Mouse (Mus musculus): ENCODE measurements around the gene Nkx2-3. TPM values are rescaled to one million over a fixed set of nuclear protein-coding genes. Genes with fewer than 3 reads are reported as not detected.

Gene Nkx2-3
- polyA plus RNA-seq (2015; fragmentation: Nextera tagmentation; extraction: Ambion mirVana): not detected in 2 replicates

DNA sequence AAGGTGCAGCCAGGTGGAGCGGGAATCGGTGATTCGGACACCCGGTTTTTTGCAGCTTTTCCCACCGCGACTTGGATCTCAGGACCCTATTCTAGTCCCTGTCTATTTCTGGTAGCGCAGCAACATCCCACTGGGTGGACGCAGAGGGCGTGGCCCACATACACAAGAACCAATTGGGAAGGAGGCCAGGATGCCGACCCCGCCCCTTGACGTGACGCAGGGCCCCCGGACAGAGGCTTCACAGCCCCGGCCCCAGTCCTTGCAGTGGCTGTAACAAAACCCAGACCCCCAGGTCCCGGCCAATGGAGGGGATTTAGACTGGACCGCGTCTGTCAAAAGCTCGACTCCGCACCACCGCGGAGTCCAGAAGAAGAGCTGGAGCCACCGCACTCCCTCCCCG lies at the start of gene Nkx2-3:
Gene Nkx2-3, plus strand, starts transcription at position 275 of the 400 bp plus-strand sequence.
- under 1% methylated on average over 24 of the region's 24 CpGs for WGBS
- peaks cover 92% of the 10 kb centered on the region for H3K27me3 ChIP-seq
- no peaks in the 10 kb centered on the region for H3K9me3 ChIP-seq
- peak within 1 kb of the TSS; percentile 4; the same call in 1 of the 2 replicates for H3K4me3 ChIP-seq
- H3K9ac ChIP-seq: no peak within 1 kb of the TSS
- peaks cover 45% of the 10 kb centered on the region for H3K4me1 ChIP-seq
- H3K27ac ChIP-seq: no peak within 1 kb of the TSS
- no peak within 1 kb of the TSS for H3K4me2 ChIP-seq
- H3K36me3 ChIP-seq: no peaks in the 10 kb centered on the region
- no peak for ATAC-seq (ENCODE audit: insufficient number of reproducible peaks, low FRiP score, low TSS enrichment, low read depth)

DNA sequence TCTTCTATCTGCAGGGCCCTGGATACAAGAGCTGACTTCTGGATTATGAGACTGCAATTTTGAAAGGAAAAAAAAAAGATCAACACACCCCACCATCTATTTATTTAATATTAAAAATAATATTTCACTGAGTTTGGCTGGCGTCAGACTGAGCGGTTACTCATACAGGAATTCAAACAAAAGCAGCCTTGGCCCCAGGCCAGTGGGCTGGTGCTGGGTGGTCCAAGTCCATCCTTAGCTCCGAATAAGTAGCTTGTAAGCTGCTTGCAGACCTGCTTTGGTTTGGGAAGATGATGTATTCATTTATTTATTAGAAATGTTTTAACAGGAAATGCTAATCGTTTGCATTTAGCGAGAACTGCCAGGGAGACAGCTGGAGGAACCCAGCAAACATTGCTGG lies 49.0 kb upstream of the Nkx2-3 start:
- no peak overlapping the region for H3K4me2 ChIP-seq
- WGBS: 53% methylated on average over 5 of the region's 5 CpGs
- H3K36me3 ChIP-seq: no peaks in the 10 kb centered on the region
- no peak for ATAC-seq (ENCODE audit: insufficient number of reproducible peaks, low FRiP score, low TSS enrichment, low read depth)
- H3K4me3 ChIP-seq: no peak overlapping the region
- H3K4me1 ChIP-seq: no peaks in the 10 kb centered on the region
- no peak overlapping the region for H3K27ac ChIP-seq
- no peak overlapping the region for H3K9ac ChIP-seq
- peaks cover 4% of the 10 kb centered on the region; the same call in 1 of the 2 replicates for H3K27me3 ChIP-seq
- no peaks in the 10 kb centered on the region for H3K9me3 ChIP-seq

DNA sequence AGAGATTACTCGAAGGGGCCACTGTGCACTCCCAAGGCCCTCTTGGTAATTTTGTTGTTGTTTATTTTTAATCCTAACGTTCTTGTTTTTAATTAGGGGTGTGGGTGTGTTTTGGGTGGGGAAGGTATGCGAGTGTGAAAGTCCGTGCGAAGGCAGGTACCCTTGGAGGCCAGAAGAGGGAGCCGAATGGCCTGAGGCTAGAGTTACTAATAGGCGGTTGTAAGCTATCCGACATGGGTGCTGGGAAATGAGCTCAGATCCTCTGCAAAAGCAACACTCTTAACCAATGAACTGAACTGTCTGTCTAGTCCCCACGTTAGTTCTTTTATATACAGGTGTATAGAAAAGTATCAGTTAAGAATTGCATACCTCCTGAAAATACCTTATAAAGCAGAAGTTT lies 43.8 kb upstream of the Nkx2-3 start:
- Histone ChIP-seq H3K4me3 (no peak overlapping the region), H3K4me2 (no peak overlapping the region), H3K27me3 (peaks cover 42% of the 10 kb centered on the region), H3K27ac (no peak overlapping the region), H3K4me1 (peaks cover 10% of the 10 kb centered on the region), H3K36me3 (no peaks in the 10 kb centered on the region), H3K9ac (no peak overlapping the region), H3K9me3 (no peaks in the 10 kb centered on the region)
- ATAC-seq (ENCODE audit: insufficient number of reproducible peaks, low FRiP score, low TSS enrichment, low read depth): no peak
- 50% methylated on average over 9 of the region's 9 CpGs for WGBS

- Histone ChIP-seq H3K36me3 (no peaks in the 10 kb centered on the region), H3K9me3 (no peaks in the 10 kb centered on the region), H3K4me2 (no peak overlapping the region), H3K27me3 (peaks cover 50% of the 10 kb centered on the region), H3K27ac (no peak overlapping the region), H3K9ac (no peak overlapping the region), H3K4me1 (peaks cover 10% of the 10 kb centered on the region), H3K4me3 (no peak overlapping the region)
- ATAC-seq (ENCODE audit: insufficient number of reproducible peaks, low FRiP score, low TSS enrichment, low read depth): no peak
- 36% methylated on average over 6 of the region's 6 CpGs for WGBS
These were observed 43.0 kb upstream of the Nkx2-3 start for GRCm38 (mm10) chr19:43569133-43569532.

GRCm38 (mm10) chr19:43570831-43571790 lies 41.0 kb upstream of the Nkx2-3 start:
- 14% methylated on average over 32 of the region's 32 CpGs for whole genome bisulfite sequencing
- peaks cover 10% of the 10 kb centered on the region for H3K4me1 ChIP-seq
- ATAC-seq (ENCODE audit: insufficient number of reproducible peaks, low FRiP score, low TSS enrichment, low read depth): no peak
- peak overlapping the region; percentile 83 for H3K4me2 ChIP-seq
- H3K4me3 ChIP-seq: peak overlapping the region; percentile 41
- peaks cover 59% of the 10 kb centered on the region for H3K27me3 ChIP-seq
- H3K9me3 ChIP-seq: no peaks in the 10 kb centered on the region
- H3K27ac ChIP-seq: no peak overlapping the region
- H3K36me3 ChIP-seq: no peaks in the 10 kb centered on the region
- no peak overlapping the region for H3K9ac ChIP-seq

DNA sequence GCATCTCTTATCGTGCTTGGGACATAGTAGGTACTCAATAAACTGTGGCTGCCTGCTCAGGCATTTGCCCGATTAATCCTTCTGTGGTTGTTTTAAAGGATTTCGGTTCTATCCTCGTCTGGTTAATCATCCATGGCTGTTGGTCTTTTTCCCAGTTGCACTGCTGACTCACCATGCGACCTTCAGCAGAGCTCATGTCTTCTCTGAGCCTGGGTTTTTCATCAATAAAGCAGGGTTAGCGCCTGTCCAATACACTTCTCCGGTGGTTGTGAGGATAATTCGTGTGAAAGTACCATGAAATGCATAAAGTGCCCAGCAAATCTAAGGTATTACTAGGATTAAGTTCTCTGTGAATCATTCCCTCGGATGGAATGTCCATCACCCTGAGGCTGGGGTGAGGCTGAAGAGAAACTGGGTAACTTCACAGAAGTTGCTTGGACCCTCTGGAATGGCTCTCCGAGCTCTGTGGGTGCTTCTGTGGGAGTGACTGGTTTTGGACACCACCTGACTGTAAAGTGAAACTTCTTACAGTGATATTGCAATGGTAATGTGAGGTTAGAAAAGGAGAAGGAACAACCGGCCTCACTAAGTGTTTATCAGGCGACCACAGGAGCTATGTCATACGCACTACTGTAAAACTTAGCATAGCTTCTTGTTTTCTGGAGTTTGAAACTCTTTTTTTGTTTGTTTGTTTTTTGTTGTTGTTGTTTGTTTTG lies 32.9 kb upstream of the Nkx2-3 start:
- peaks cover 54% of the 10 kb centered on the region for H3K27me3 ChIP-seq

DNA sequence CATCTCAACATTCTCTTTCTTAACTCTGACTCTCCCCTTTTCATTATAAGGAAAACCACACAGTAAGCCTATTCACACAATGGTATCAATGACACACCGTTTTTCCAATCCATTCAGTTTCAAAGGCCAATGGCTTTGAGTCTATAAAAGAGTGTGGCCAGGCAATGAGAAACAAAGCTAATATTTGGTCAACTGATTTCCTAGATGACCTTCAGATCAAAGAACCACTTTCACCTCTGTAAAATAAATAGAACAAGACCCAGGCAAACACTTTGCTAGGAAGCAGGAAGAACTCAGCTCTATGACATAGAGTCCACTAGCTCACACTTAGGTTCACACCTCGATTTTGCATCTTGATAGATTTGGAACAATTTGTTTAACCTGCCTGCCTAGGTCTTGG lies 30.9 kb upstream of the Nkx2-3 start:
- Histone ChIP-seq H3K9me3 (no peaks in the 10 kb centered on the region), H3K4me2 (no peak overlapping the region), H3K4me1 (0 out of 2 replicates have a peak, but pooled peaks cover 4% of the 10 kb centered on the region), H3K27me3 (peaks cover 63% of the 10 kb centered on the region), H3K36me3 (no peaks in the 10 kb centered on the region), H3K27ac (no peak overlapping the region), H3K4me3 (no peak overlapping the region), H3K9ac (no peak overlapping the region)
- 65% methylated on average over 2 of the region's 2 CpGs for WGBS
- ATAC-seq (ENCODE audit: insufficient number of reproducible peaks, low FRiP score, low TSS enrichment, low read depth): no peak

More for the DNA sequence above, 32.9 kb upstream of the Nkx2-3 start:
- no peak for ATAC-seq (ENCODE audit: insufficient number of reproducible peaks, low FRiP score, low TSS enrichment, low read depth)
- Histone ChIP-seq H3K4me2 (no peak overlapping the region), H3K4me1 (no peaks in the 10 kb centered on the region), H3K9ac (no peak overlapping the region), H3K36me3 (no peaks in the 10 kb centered on the region), H3K4me3 (no peak overlapping the region), H3K9me3 (no peaks in the 10 kb centered on the region), H3K27ac (no peak overlapping the region)
- 78% methylated on average over 13 of the region's 13 CpGs for WGBS

- Histone ChIP-seq H3K4me3 (no peak overlapping the region), H3K9me3 (no peaks in the 10 kb centered on the region), H3K27ac (no peak overlapping the region), H3K27me3 (peaks cover 74% of the 10 kb centered on the region), H3K4me1 (0 out of 2 replicates have a peak, but pooled peaks cover 4% of the 10 kb centered on the region), H3K9ac (no peak overlapping the region), H3K4me2 (no peak overlapping the region), H3K36me3 (no peaks in the 10 kb centered on the region)
- 18% methylated on average over 4 of the region's 4 CpGs for WGBS
- ATAC-seq (ENCODE audit: insufficient number of reproducible peaks, low FRiP score, low TSS enrichment, low read depth): no peak
These were observed 28.9 kb upstream of the Nkx2-3 start for GRCm38 (mm10) chr19:43583192-43583591.

GRCm38 (mm10) chr19:43583595-43583994 lies 28.5 kb upstream of the Nkx2-3 start:
- ATAC-seq (ENCODE audit: insufficient number of reproducible peaks, low FRiP score, low TSS enrichment, low read depth): no peak
- WGBS: 3% methylated on average over 17 of the region's 17 CpGs
- no peaks in the 10 kb centered on the region for H3K9me3 ChIP-seq
- no peak overlapping the region for H3K4me3 ChIP-seq
- 0 out of 2 replicates have a peak, but pooled peaks cover 4% of the 10 kb centered on the region for H3K4me1 ChIP-seq
- no peak overlapping the region for H3K27ac ChIP-seq
- H3K27me3 ChIP-seq: peaks cover 74% of the 10 kb centered on the region
- no peaks in the 10 kb centered on the region for H3K36me3 ChIP-seq
- H3K9ac ChIP-seq: no peak overlapping the region
- no peak overlapping the region for H3K4me2 ChIP-seq

GRCm38 (mm10) chr19:43584788-43585187 lies 27.3 kb upstream of the Nkx2-3 start:
- no peaks in the 10 kb centered on the region for H3K36me3 ChIP-seq
- no peak overlapping the region for H3K9ac ChIP-seq
- no peak overlapping the region for H3K4me3 ChIP-seq
- ATAC-seq (ENCODE audit: insufficient number of reproducible peaks, low FRiP score, low TSS enrichment, low read depth): no peak
- no peak overlapping the region for H3K27ac ChIP-seq
- peak overlapping the region; percentile 26 for H3K4me2 ChIP-seq
- peaks cover 78% of the 10 kb centered on the region for H3K27me3 ChIP-seq
- no peaks in the 10 kb centered on the region for H3K9me3 ChIP-seq
- 3% methylated on average over 13 of the region's 13 CpGs for WGBS
- 0 out of 2 replicates have a peak, but pooled peaks cover 4% of the 10 kb centered on the region for H3K4me1 ChIP-seq

DNA sequence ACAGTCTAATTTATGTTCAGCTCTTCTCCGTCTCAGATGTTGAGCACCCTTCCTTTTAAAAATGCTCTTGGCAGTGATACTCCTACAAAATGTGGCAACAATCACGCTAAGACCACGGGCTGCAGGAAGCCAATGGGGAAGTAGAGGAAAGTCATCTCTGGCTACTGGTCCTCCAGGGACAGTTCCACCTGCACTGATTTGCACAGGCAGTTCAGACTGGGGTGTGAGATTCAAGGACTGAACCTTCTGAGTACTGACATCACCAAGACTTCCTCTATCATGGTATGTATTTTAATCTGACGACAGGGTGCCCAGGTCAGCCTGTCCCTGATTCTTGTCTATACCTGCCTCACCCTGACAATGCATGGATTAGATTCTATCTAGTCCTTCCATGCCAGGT lies 20.1 kb upstream of the Nkx2-3 start:
- Histone ChIP-seq H3K4me2 (no peak overlapping the region), H3K27me3 (peaks cover 74% of the 10 kb centered on the region), H3K27ac (no peak overlapping the region), H3K9me3 (no peaks in the 10 kb centered on the region), H3K36me3 (no peaks in the 10 kb centered on the region), H3K9ac (no peak overlapping the region), H3K4me3 (no peak overlapping the region), H3K4me1 (no peaks in the 10 kb centered on the region)
- 61% methylated on average over 4 of the region's 4 CpGs for WGBS
- ATAC-seq (ENCODE audit: insufficient number of reproducible peaks, low FRiP score, low TSS enrichment, low read depth): no peak

- no peak for ATAC-seq (ENCODE audit: insufficient number of reproducible peaks, low FRiP score, low TSS enrichment, low read depth)
- Histone ChIP-seq H3K4me3 (no peak overlapping the region), H3K4me1 (peaks cover 8% of the 10 kb centered on the region), H3K36me3 (no peaks in the 10 kb centered on the region), H3K4me2 (no peak overlapping the region), H3K27ac (no peak overlapping the region), H3K27me3 (peaks cover 96% of the 10 kb centered on the region), H3K9ac (no peak overlapping the region), H3K9me3 (no peaks in the 10 kb centered on the region)
- 9% methylated on average over 5 of the region's 5 CpGs for WGBS
These were observed 15.1 kb upstream of the Nkx2-3 start for GRCm38 (mm10) chr19:43596981-43597380.

All from limb, embryonic 15.5 days (tissue).